Mouse (Mus musculus): ENCODE results near the gene Krcc1.

GRCm38 (mm10) chr6:71274621-71275020 is 3.1 kb downstream of the Krcc1 start:
- TF ChIP-seq POLR2A (IDR thresholded peaks at IDR 0.05; ENCODE audit: low read depth, low read length) (no peak; the same call in 1 of the 2 replicates), CTCF (IDR thresholded peaks at IDR 0.05; ENCODE audit: borderline replicate concordance, insufficient read depth, low read length) (no peak)

Data from embryonic fibroblast, embryonic 13.5 days (primary cell).